Mouse (Mus musculus) hindbrain, embryonic 16.5 days (tissue): ENCODE measurements around the gene Tomm6. TPM values are rescaled to one million over a fixed set of nuclear protein-coding genes. Genes with fewer than 3 reads are reported as not detected.
A peak's percentile ranks its signal among the peaks of the same experiment; 100 is the strongest.

Experiments
- ATAC-seq: fragments of 200-750 bp; cut with Nextera tagmentation; 2 replicates; pipeline ENCODE4 v1.8.0; 2017; ENCODE audit warnings: moderate TSS enrichment, moderate library complexity
- H3K27ac ChIP-seq: fragments of 300-500 bp; sonication (generic); 2 replicates; pipeline ENCODE4 v1.5.1; 2014; ENCODE audit warnings: low read depth, mild to moderate bottlenecking, control low read depth, low read length, moderate library complexity
- H3K27me3 ChIP-seq: fragments of 300-500 bp; sonication (generic); replicated peaks from 2 replicates; pipeline ENCODE4 v1.6.1; 2014; ENCODE audit warnings: low read length; ENCODE audit not compliant: control insufficient read depth, insufficient read depth
- H3K36me3 ChIP-seq: fragments of 300-500 bp; sonication (generic); 2 replicates; pipeline ENCODE4 v1.6.1; 2014; ENCODE audit warnings: mild to moderate bottlenecking, low read length, moderate library complexity, mixed read lengths; ENCODE audit not compliant: control insufficient read depth, insufficient read depth
- H3K4me1 ChIP-seq: fragments of 300-500 bp; sonication (generic); 2 replicates; pipeline ENCODE4 v1.6.1; 2014; ENCODE audit warnings: low read depth, low read length; ENCODE audit not compliant: control insufficient read depth, insufficient read depth
- H3K4me2 ChIP-seq: fragments of 300-500 bp; sonication (generic); 2 replicates; pipeline ENCODE4 v1.6.1; 2014; ENCODE audit warnings: mild to moderate bottlenecking, low read length, control low read depth, moderate library complexity
- H3K4me3 ChIP-seq: fragments of 300-500 bp; sonication (generic); 2 replicates; pipeline ENCODE4 v1.5.1; 2014; ENCODE audit warnings: mild to moderate bottlenecking, low read length, control low read depth, moderate library complexity
- H3K9ac ChIP-seq: fragments of 300-500 bp; sonication (generic); 2 replicates; pipeline ENCODE4 v1.6.1; 2014; ENCODE audit warnings: low read depth, mild to moderate bottlenecking, control low read depth, low read length, moderate library complexity
- H3K9me3 ChIP-seq: fragments of 300-500 bp; sonication (generic); 2 replicates; pipeline ENCODE4 v1.6.1; 2014; ENCODE audit warnings: mild to moderate bottlenecking, low read length, moderate library complexity; ENCODE audit not compliant: control insufficient read depth
- WGBS: fragments of 180-500 bp; shearing (Covaris S2); extraction: QIAGEN DNeasy Blood & Tissue Kit; methylation state at CpG from one replicate; pipeline ENCODE4 v1.1.7; 2014; 5-methylcytosine and 5-hydroxymethylcytosine counted together
- polyA plus RNA-seq: library from polyadenylated mRNA; unstranded; fragments of >200 nt; fragmentation: Nextera tagmentation; extraction: Ambion mirVana; gene quantifications from 2 replicates; pipeline ENCODE4 v1.2.1, GENCODE M21; 2015

Tomm6 gene
- polyA plus RNA-seq, 1 experiment from 2014 or later, result 286 TPM

GRCm38 (mm10) chr17:47712889-47713571 lies 24.8 kb upstream of the Tomm6 start:
- Histone ChIP-seq H3K27ac (peak overlapping the region; percentile 48; the same call in 1 of the 2 replicates), H3K9ac (peak overlapping the region; percentile 22; the same call in 1 of the 2 replicates), H3K4me3 (no peak overlapping the region; the same call in 1 of the 2 replicates), H3K27me3 (no peaks in the 10 kb centered on the region), H3K4me1 (no peaks in the 10 kb centered on the region), H3K36me3 (no peaks in the 10 kb centered on the region), H3K4me2 (peak overlapping the region; percentile 32), H3K9me3 (no peaks in the 10 kb centered on the region)
- WGBS, result 42% methylated on average over 12 of the region's 22 CpGs
- peak; percentile 59 for ATAC-seq

DNA sequence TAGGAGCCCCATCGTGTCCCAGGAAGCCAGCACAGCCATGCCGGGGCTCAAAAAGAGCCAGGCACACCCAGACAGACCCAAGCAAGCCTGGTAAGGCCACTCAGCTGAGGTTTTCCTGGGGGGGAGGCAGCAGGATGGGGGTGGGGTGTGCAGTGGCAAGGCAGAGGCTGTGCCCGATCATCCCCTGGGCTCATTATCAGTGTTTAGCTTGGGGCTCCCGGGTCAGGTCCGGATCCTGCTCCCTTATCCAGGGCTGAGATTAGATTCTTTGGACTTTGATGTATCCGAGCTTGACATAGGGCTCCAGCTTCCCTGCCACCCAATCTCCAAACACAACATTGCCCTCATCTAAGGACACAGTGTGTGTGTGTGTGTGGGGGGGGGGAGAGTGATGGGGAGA lies 23.7 kb upstream of the Tomm6 start:
- Histone ChIP-seq H3K9me3 (no peaks in the 10 kb centered on the region), H3K4me2 (no peak overlapping the region), H3K4me1 (no peaks in the 10 kb centered on the region), H3K9ac (no peak overlapping the region), H3K36me3 (no peaks in the 10 kb centered on the region), H3K27ac (no peak overlapping the region), H3K27me3 (no peaks in the 10 kb centered on the region), H3K4me3 (no peak overlapping the region)
- no peak for ATAC-seq
- 74% methylated on average over 6 of the region's 6 CpGs for WGBS

- Histone ChIP-seq H3K27ac (no peak overlapping the region), H3K4me2 (no peak overlapping the region), H3K36me3 (no peaks in the 10 kb centered on the region), H3K4me3 (no peak overlapping the region), H3K9me3 (no peaks in the 10 kb centered on the region), H3K4me1 (no peaks in the 10 kb centered on the region), H3K27me3 (no peaks in the 10 kb centered on the region), H3K9ac (no peak overlapping the region)
- no peak for ATAC-seq
- 80% methylated on average over 3 of the region's 3 CpGs for WGBS
These were observed 21.9 kb upstream of the Tomm6 start for GRCm38 (mm10) chr17:47710036-47710435.

- WGBS, result 79% methylated on average over 4 of the region's 4 CpGs
- no peak overlapping the region for H3K27ac ChIP-seq
- no peaks in the 10 kb centered on the region for H3K4me1 ChIP-seq
These were observed 20.8 kb upstream of the Tomm6 start for GRCm38 (mm10) chr17:47708972-47709371.

GRCm38 (mm10) chr17:47707961-47708360 lies 19.8 kb upstream of the Tomm6 start:
- WGBS, result 84% methylated on average over 3 of the region's 3 CpGs
- no peak for ATAC-seq
- H3K27me3 ChIP-seq, result no peaks in the 10 kb centered on the region
- no peak overlapping the region for H3K4me2 ChIP-seq
- no peak overlapping the region for H3K27ac ChIP-seq
- H3K4me3 ChIP-seq, result no peak overlapping the region
- H3K9me3 ChIP-seq, result no peaks in the 10 kb centered on the region
- no peaks in the 10 kb centered on the region for H3K4me1 ChIP-seq
- no peak overlapping the region for H3K9ac ChIP-seq
- H3K36me3 ChIP-seq, result peaks cover 5% of the 10 kb centered on the region; the same call in 1 of the 2 replicates

More at GRCm38 (mm10) chr17:47708972-47709371, 20.8 kb upstream of the Tomm6 start:
- H3K9ac ChIP-seq, result no peak overlapping the region
- no peak overlapping the region for H3K4me3 ChIP-seq
- H3K27me3 ChIP-seq, result no peaks in the 10 kb centered on the region
- no peak for ATAC-seq
- H3K9me3 ChIP-seq, result no peaks in the 10 kb centered on the region
- H3K36me3 ChIP-seq, result no peaks in the 10 kb centered on the region
- H3K4me2 ChIP-seq, result no peak overlapping the region

DNA sequence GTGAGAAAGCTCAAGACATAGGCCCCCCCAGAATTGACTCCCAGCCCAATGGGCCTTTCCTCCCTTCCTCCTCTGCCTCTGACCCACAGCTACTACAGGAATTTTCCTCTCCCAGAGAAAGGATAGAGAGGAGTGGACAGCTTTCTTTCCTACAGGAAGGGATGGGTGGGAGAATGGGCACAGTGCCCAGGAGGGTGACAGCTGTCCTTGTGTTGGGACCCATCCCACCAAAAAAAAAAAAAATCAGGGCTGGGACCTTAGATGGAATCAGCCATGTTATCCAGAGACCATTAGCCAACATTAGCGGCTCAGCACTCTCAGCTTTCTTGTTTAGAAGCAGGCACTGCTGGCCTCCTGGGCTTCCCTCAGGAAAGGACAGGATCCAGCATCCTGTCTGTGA lies 18.0 kb upstream of the Tomm6 start:
- H3K9ac ChIP-seq, result no peak overlapping the region
- no peak overlapping the region for H3K4me3 ChIP-seq
- H3K4me1 ChIP-seq, result no peaks in the 10 kb centered on the region
- ATAC-seq, result no peak
- no peaks in the 10 kb centered on the region for H3K27me3 ChIP-seq
- peaks cover 15% of the 10 kb centered on the region; the same call in 1 of the 2 replicates for H3K36me3 ChIP-seq
- no peak overlapping the region for H3K4me2 ChIP-seq
- H3K9me3 ChIP-seq, result no peaks in the 10 kb centered on the region
- H3K27ac ChIP-seq, result no peak overlapping the region
- whole genome bisulfite sequencing, result 65% methylated on average over 1 of the region's 1 CpGs

GRCm38 (mm10) chr17:47704692-47705091 lies 16.5 kb upstream of the Tomm6 start:
- H3K9me3 ChIP-seq, result no peaks in the 10 kb centered on the region
- 84% methylated on average over 4 of the region's 4 CpGs for WGBS

GRCm38 (mm10) chr17:47703556-47703955 lies 15.4 kb upstream of the Tomm6 start:
- H3K27ac ChIP-seq, result no peak overlapping the region
- H3K4me2 ChIP-seq, result no peak overlapping the region
- H3K36me3 ChIP-seq, result peaks cover 23% of the 10 kb centered on the region; the same call in 1 of the 2 replicates
- 34% methylated on average over 20 of the region's 20 CpGs for WGBS
- H3K4me1 ChIP-seq, result no peaks in the 10 kb centered on the region
- no peak for ATAC-seq
- no peaks in the 10 kb centered on the region for H3K9me3 ChIP-seq
- no peaks in the 10 kb centered on the region for H3K27me3 ChIP-seq
- H3K4me3 ChIP-seq, result no peak overlapping the region
- H3K9ac ChIP-seq, result no peak overlapping the region

More at GRCm38 (mm10) chr17:47704692-47705091, 16.5 kb upstream of the Tomm6 start:
- ATAC-seq, result no peak
- Histone ChIP-seq H3K9ac (no peak overlapping the region), H3K27me3 (no peaks in the 10 kb centered on the region), H3K36me3 (peaks cover 23% of the 10 kb centered on the region; the same call in 1 of the 2 replicates), H3K4me2 (no peak overlapping the region), H3K4me3 (no peak overlapping the region), H3K4me1 (no peaks in the 10 kb centered on the region), H3K27ac (no peak overlapping the region)

- Histone ChIP-seq H3K4me1 (no peaks in the 10 kb centered on the region), H3K27me3 (no peaks in the 10 kb centered on the region), H3K27ac (no peak overlapping the region), H3K36me3 (peaks cover 23% of the 10 kb centered on the region; the same call in 1 of the 2 replicates), H3K4me2 (no peak overlapping the region), H3K4me3 (no peak overlapping the region), H3K9me3 (no peaks in the 10 kb centered on the region), H3K9ac (no peak overlapping the region)
- 47% methylated on average over 25 of the region's 28 CpGs for WGBS
- ATAC-seq, result no peak
These were observed 14.6 kb upstream of the Tomm6 start for GRCm38 (mm10) chr17:47702548-47703345.
